10 mouse cellular contexts compared by ENCODE assay signal in genomic region chr17:12364426-12364735, GRCm38 (mm10). TPM values are rescaled to one million over a fixed set of nuclear protein-coding genes. Genes with fewer than 3 reads are reported as not detected.
DNase-seq lines count a peak whose midpoint lies in the region; ATAC-seq and TF ChIP-seq lines count a peak whose summit lies in the region.
"Had no signal": no experiment of that assay in that cellular context is flagged by ENCODE, and none has a peak within 500 bp of the region (broad histone marks: within the 10 kb centered on the region; RNA-seq: fewer than 3 reads in every experiment).

No protein-coding gene starts in this region.

- ATAC-seq in lung, embryonic 14.5 days (ENCODE audit: insufficient read depth) = no peak
- ATAC-seq in kidney, embryonic 14.5 days (ENCODE audit: low FRiP score, low TSS enrichment) = no peak; the same call in 1 of the 2 replicates

- no peak overlapping the region for H3K27ac ChIP-seq in lung, embryonic 14.5 days (ENCODE audit: low read depth)
- H3K27ac ChIP-seq in layer of hippocampus, adult 2 months = no peak overlapping the region
- no peak overlapping the region for H3K27ac ChIP-seq in kidney, embryonic 14.5 days (ENCODE audit: low read depth, low read length)

- H3K4me2 ChIP-seq in lung, embryonic 14.5 days = no peak overlapping the region
- no peak overlapping the region for H3K4me2 ChIP-seq in kidney, embryonic 14.5 days (replicated peaks; ENCODE audit: low read depth, low read length)

- TF ChIP-seq CTCF in lung, embryonic 14.5 days (IDR thresholded peaks at IDR 0.05; ENCODE audit: low read depth) = peak; percentile 1; the same call in 1 of the 2 replicates
- no peak for TF ChIP-seq CTCF in lung, adult 2 months (IDR thresholded peaks at IDR 0.05; ENCODE audit: insufficient read depth, low read length)
- TF ChIP-seq CTCF in layer of hippocampus, adult 2 months (conservative IDR thresholded peaks at IDR 0.05) = peak; percentile 60

- DNase-seq in lung, embryonic 14.5 days = peak; percentile 44
- DNase-seq in lung, adult 2 months = no peak
- DNase-seq in T-cell, adult 2 months (ENCODE audit: low spot score) = peak; percentile 48
- DNase-seq in layer of hippocampus, adult 2 months (ENCODE audit: low spot score in 2 of 2) = peak; percentile 38 to 65
- DNase-seq in right cerebral cortex, adult 18-20 months = peak; percentile 49
- no peak for DNase-seq in urinary bladder, adult 2 months (ENCODE audit: low spot score)
- DNase-seq in ovary, postnatal 36 days (ENCODE audit: low spot score) = no peak
- DNase-seq: heart, postnatal 4 days had no signal

- no peaks in the 10 kb centered on the region for H3K27me3 ChIP-seq in lung, embryonic 14.5 days (ENCODE audit: insufficient read depth, low read length)
- H3K27me3 ChIP-seq in kidney, embryonic 14.5 days (ENCODE audit: control insufficient read depth, insufficient read depth, low read length) = no peaks in the 10 kb centered on the region

- no peak overlapping the region for H3K4me3 ChIP-seq in lung, embryonic 14.5 days (ENCODE audit: low read depth, low read length)
- H3K4me3 ChIP-seq in lung, adult 2 months (replicated peaks; ENCODE audit: extremely low read depth, low read depth, low read length) = no peak overlapping the region
- no peak overlapping the region for H3K4me3 ChIP-seq in layer of hippocampus, adult 2 months
- H3K4me3 ChIP-seq in kidney, embryonic 14.5 days (ENCODE audit: low read length) = no peak overlapping the region

- no peaks in the 10 kb centered on the region for H3K36me3 ChIP-seq in lung, embryonic 14.5 days (ENCODE audit: insufficient read depth)
- H3K36me3 ChIP-seq in kidney, embryonic 14.5 days (ENCODE audit: control insufficient read depth, insufficient read depth, low read length) = no peaks in the 10 kb centered on the region

- no peak overlapping the region for H3K9ac ChIP-seq in lung, embryonic 14.5 days
- no peak overlapping the region for H3K9ac ChIP-seq in kidney, embryonic 14.5 days (ENCODE audit: low read depth, low read length)

- H3K4me1 ChIP-seq in lung, embryonic 14.5 days (ENCODE audit: insufficient read depth) = no peaks in the 10 kb centered on the region
- 0 out of 2 replicates have a peak, but pooled peaks cover 2% of the 10 kb centered on the region for H3K4me1 ChIP-seq in lung, adult 2 months (ENCODE audit: control insufficient read depth, insufficient read depth, low read length)
- no peaks in the 10 kb centered on the region for H3K4me1 ChIP-seq in kidney, embryonic 14.5 days (ENCODE audit: control insufficient read depth, insufficient read depth, low read length)

- WGBS in lung, embryonic 14.5 days = 68% methylated on average over 8 of the region's 8 CpGs
- WGBS in lung, adult 2 months = 60% methylated on average over 8 of the region's 8 CpGs
- WGBS in kidney, embryonic 14.5 days = 70% methylated on average over 8 of the region's 8 CpGs

- H3K9me3 ChIP-seq in lung, embryonic 14.5 days (ENCODE audit: low read depth, low read length) = no peaks in the 10 kb centered on the region
- H3K9me3 ChIP-seq in kidney, embryonic 14.5 days (ENCODE audit: control insufficient read depth, low read length) = no peaks in the 10 kb centered on the region

- TF ChIP-seq POLR2A in lung, adult 2 months (IDR thresholded peaks at IDR 0.05; ENCODE audit: borderline replicate concordance, extremely low read depth, low read depth, low read length) = no peak

RNA-seq across cellular contexts. Expression of gene Plg, which starts 14.0 kb away (rescaled TPM):
- 0.08 TPM in 1 of 2 replicates, not detected in the other for polyA plus RNA-seq in lung, embryonic 14.5 days (2014; fragmentation: Nextera tagmentation; extraction: Ambion mirVana)
- polyA plus RNA-seq in lung, adult 2 months (2012; rRNA removed) = 0.27 and 0.59 TPM in 2 replicates
- total RNA-seq in layer of hippocampus, adult 2 months (2021) = not detected
- polyA plus RNA-seq in kidney, embryonic 14.5 days (2014; fragmentation: Nextera tagmentation; extraction: Ambion mirVana) = not detected in 2 replicates
- polyA plus RNA-seq in urinary bladder, adult 2 months (2012; rRNA removed) = 0.04 TPM in 1 of 2 replicates, not detected in the other
- polyA plus RNA-seq: neural tube, embryonic 11.5 days had no signal

RNA-seq across cellular contexts. Expression of gene Map3k4, which starts 45.8 kb away (rescaled TPM):
- 39.0 and 47.9 TPM in 2 replicates for polyA plus RNA-seq in lung, embryonic 14.5 days (2014; fragmentation: Nextera tagmentation; extraction: Ambion mirVana)
- polyA plus RNA-seq in lung, adult 2 months (2012; rRNA removed) = 32.9 and 42.8 TPM in 2 replicates
- 10 to 100 TPM; 72.4 to 73.8 TPM for total RNA-seq in layer of hippocampus, adult 2 months (2021)
- 46.4 and 53.0 TPM in 2 replicates for polyA plus RNA-seq in kidney, embryonic 14.5 days (2014; fragmentation: Nextera tagmentation; extraction: Ambion mirVana)
- 14.3 and 21.8 TPM in 2 replicates for polyA plus RNA-seq in urinary bladder, adult 2 months (2012; rRNA removed)

Comparison
In these comparisons a context has a peak if more than half of its experiments do, and no peak if none do; other contexts are left out.
1. DNase-seq: peak in lung, embryonic 14.5 days (single experiment), T-cell, adult 2 months (single experiment), layer of hippocampus, adult 2 months (2 of 2) and right cerebral cortex, adult 18-20 months (single experiment); none in lung, adult 2 months (single experiment), urinary bladder, adult 2 months (single experiment) and ovary, postnatal 36 days (single experiment).